ENCODE assay signal across 10 mouse cellular contexts in genomic region chr15:31342001-31342400, GRCm38 (mm10). TPM values are rescaled to one million over a fixed set of nuclear protein-coding genes. Genes with fewer than 3 reads are reported as not detected.
DNase-seq lines count a peak whose midpoint lies in the region; ATAC-seq and TF ChIP-seq lines count a peak whose summit lies in the region.
"Had no signal": no experiment of that assay in that cellular context is flagged by ENCODE, and none has a peak within 500 bp of the region (broad histone marks: within the 10 kb centered on the region; RNA-seq: fewer than 3 reads in every experiment).

No protein-coding gene starts in this region.

- no peaks in the 10 kb centered on the region for H3K36me3 ChIP-seq in hindbrain, embryonic 16.5 days (ENCODE audit: control insufficient read depth, insufficient read depth, low read length)
- no peaks in the 10 kb centered on the region for H3K36me3 ChIP-seq in hindbrain, embryonic 14.5 days (replicated peaks; ENCODE audit: control insufficient read depth, insufficient read depth)
- no peaks in the 10 kb centered on the region for H3K36me3 ChIP-seq in lung, postnatal 0 days (ENCODE audit: insufficient read depth, low read length)

- TF ChIP-seq CTCF in lung, postnatal 0 days (IDR thresholded peaks at IDR 0.05): no peak
- TF ChIP-seq CTCF in bone marrow macrophage, adult 2 months (IDR thresholded peaks at IDR 0.05; ENCODE audit: low read depth, low read length): no peak

- H3K9me3 ChIP-seq in hindbrain, embryonic 16.5 days (ENCODE audit: control insufficient read depth, low read length): no peaks in the 10 kb centered on the region
- no peaks in the 10 kb centered on the region for H3K9me3 ChIP-seq in hindbrain, embryonic 14.5 days (ENCODE audit: control insufficient read depth, low read length)
- H3K9me3 ChIP-seq in lung, postnatal 0 days (ENCODE audit: low read length): no peaks in the 10 kb centered on the region

- H3K4me3 ChIP-seq in hindbrain, embryonic 16.5 days (ENCODE audit: low read length): no peak overlapping the region
- H3K4me3 ChIP-seq in hindbrain, embryonic 14.5 days (replicated peaks; ENCODE audit: low read length): no peak overlapping the region
- no peak overlapping the region for H3K4me3 ChIP-seq in lung, postnatal 0 days (ENCODE audit: low read depth, low read length)
- peak overlapping the region; percentile 19 for H3K4me3 ChIP-seq in bone marrow macrophage, adult 2 months (ENCODE audit: insufficient read depth, low read length)

- H3K4me1 ChIP-seq in hindbrain, embryonic 16.5 days (ENCODE audit: control insufficient read depth, insufficient read depth, low read depth, low read length): no peaks in the 10 kb centered on the region; the same call in 1 of the 2 replicates
- 0 out of 2 replicates have a peak, but pooled peaks cover 6% of the 10 kb centered on the region for H3K4me1 ChIP-seq in hindbrain, embryonic 14.5 days (replicated peaks; ENCODE audit: control insufficient read depth, insufficient read depth, low read length)
- H3K4me1 ChIP-seq in lung, postnatal 0 days (ENCODE audit: insufficient read depth, low read depth, low read length): no peaks in the 10 kb centered on the region; the same call in 1 of the 2 replicates
- H3K4me1 ChIP-seq in bone marrow macrophage, adult 2 months (ENCODE audit: control insufficient read depth, insufficient read depth, low read length): peaks cover 83% of the 10 kb centered on the region

- H3K27me3 ChIP-seq in hindbrain, embryonic 16.5 days (replicated peaks; ENCODE audit: control insufficient read depth, insufficient read depth, low read length): no peaks in the 10 kb centered on the region
- no peaks in the 10 kb centered on the region for H3K27me3 ChIP-seq in hindbrain, embryonic 14.5 days (ENCODE audit: control insufficient read depth, insufficient read depth, low read length)
- no peaks in the 10 kb centered on the region for H3K27me3 ChIP-seq in lung, postnatal 0 days (replicated peaks; ENCODE audit: insufficient read depth, low read length)

- TF ChIP-seq EP300 in lung, postnatal 0 days (IDR thresholded peaks at IDR 0.05): no peak

- H3K27ac ChIP-seq in hindbrain, embryonic 16.5 days (ENCODE audit: low read depth, low read length): no peak overlapping the region
- no peak overlapping the region for H3K27ac ChIP-seq in hindbrain, embryonic 14.5 days
- H3K27ac ChIP-seq in lung, postnatal 0 days (ENCODE audit: low read length): peak overlapping the region; percentile 69; the same call in 1 of the 2 replicates
- H3K27ac ChIP-seq in bone marrow macrophage, adult 2 months (ENCODE audit: insufficient read depth, low read depth, low read length): peak overlapping the region; percentile 89

- peak; percentile 35 for ATAC-seq in hindbrain, embryonic 16.5 days
- no peak for ATAC-seq in hindbrain, embryonic 14.5 days (ENCODE audit: low FRiP score)
- peak; percentile 67 for ATAC-seq in lung, postnatal 0 days
- ATAC-seq in megakaryocyte progenitor cell, adult 5-6 weeks (replicated peaks; ENCODE audit: poor library complexity): peak; percentile 49

- no peak for TF ChIP-seq POLR2A in bone marrow macrophage, adult 2 months (IDR thresholded peaks at IDR 0.05; ENCODE audit: borderline replicate concordance, low read depth, low read length)

- no peak overlapping the region for H3K4me2 ChIP-seq in hindbrain, embryonic 16.5 days (ENCODE audit: low read length)
- H3K4me2 ChIP-seq in hindbrain, embryonic 14.5 days (replicated peaks): no peak overlapping the region
- H3K4me2 ChIP-seq in lung, postnatal 0 days (replicated peaks; ENCODE audit: low read depth, low read length): no peak overlapping the region

- H3K9ac ChIP-seq in hindbrain, embryonic 16.5 days (ENCODE audit: low read depth, low read length): no peak overlapping the region
- no peak overlapping the region for H3K9ac ChIP-seq in hindbrain, embryonic 14.5 days
- H3K9ac ChIP-seq in lung, postnatal 0 days (replicated peaks; ENCODE audit: low read depth): no peak overlapping the region

- 38% methylated on average over 1 of the region's 1 CpGs for WGBS in hindbrain, embryonic 16.5 days
- WGBS in hindbrain, embryonic 14.5 days: 50% methylated on average over 1 of the region's 1 CpGs
- 35% methylated on average over 1 of the region's 1 CpGs for WGBS in lung, postnatal 0 days

- no peak for DNase-seq in hindbrain, embryonic 14.5 days (ENCODE audit: low spot score)
- peak; percentile 56 for DNase-seq in lung, postnatal 0 days (ENCODE audit: low spot score)
- DNase-seq in lung, adult 18-20 months: no peak
- DNase-seq in cerebellum, postnatal 10 days: no peak
- DNase-seq: adrenal gland, adult 8-10 months; cerebellum, adult 9-10 months; thymus, postnatal 36 days had no signal

RNA-seq across cellular contexts. Expression of gene Ankrd33b, which starts 25.5 kb away (rescaled TPM):
- 0.98 and 1.2 TPM in 2 replicates for polyA plus RNA-seq in hindbrain, embryonic 16.5 days (2015; fragmentation: Nextera tagmentation; extraction: Ambion mirVana)
- polyA plus RNA-seq in hindbrain, embryonic 14.5 days (2014; fragmentation: Nextera tagmentation; extraction: Ambion mirVana): 0.65 and 1.3 TPM in 2 replicates
- 18.7 and 19.8 TPM in 2 replicates for polyA plus RNA-seq in lung, postnatal 0 days (2015; fragmentation: Nextera tagmentation; extraction: Ambion mirVana)
- polyA plus RNA-seq in bone marrow macrophage, adult 2 months (2012; ENCODE audit: insufficient read depth, insufficient read length, missing spikeins): 7.8 and 9.5 TPM in 2 replicates
- total RNA-seq in megakaryocyte progenitor cell, adult 5-6 weeks (2015): 0.20 and 0.79 TPM in 2 replicates
- total RNA-seq in megakaryocyte progenitor cell, adult 5-6 weeks (2017): 0.29 and 0.61 TPM in 2 replicates

Comparison
In these comparisons a context has a peak if more than half of its experiments do, and no peak if none do; other contexts are left out.
1. H3K27ac ChIP-seq: peak in lung, postnatal 0 days (single experiment) and bone marrow macrophage, adult 2 months (single experiment); none in hindbrain, embryonic 16.5 days (single experiment) and hindbrain, embryonic 14.5 days (single experiment).